Mouse (Mus musculus): Measurements from ENCODE around the gene Nme2. TPM values are rescaled to one million over a fixed set of nuclear protein-coding genes. Genes with fewer than 3 reads are reported as not detected.

Gene Nme2
- 10 to 100 TPM; 94.7 to 95.8 TPM for total RNA-seq (2021)

- DNase-seq (ENCODE audit: extremely low spot score in 1 of 2, low spot score in 1 of 2) = no peak
Measured at GRCm38 (mm10) chr11:93956159-93956558, at the start of gene Nme2. Gene Nme2 (minus strand): TSS chr11:93956259.

- no peak for DNase-seq (ENCODE audit: extremely low spot score in 1 of 2, low spot score in 1 of 2)
Measured at GRCm38 (mm10) chr11:94003346-94003745, 47.3 kb upstream of the Nme2 start.

DNA sequence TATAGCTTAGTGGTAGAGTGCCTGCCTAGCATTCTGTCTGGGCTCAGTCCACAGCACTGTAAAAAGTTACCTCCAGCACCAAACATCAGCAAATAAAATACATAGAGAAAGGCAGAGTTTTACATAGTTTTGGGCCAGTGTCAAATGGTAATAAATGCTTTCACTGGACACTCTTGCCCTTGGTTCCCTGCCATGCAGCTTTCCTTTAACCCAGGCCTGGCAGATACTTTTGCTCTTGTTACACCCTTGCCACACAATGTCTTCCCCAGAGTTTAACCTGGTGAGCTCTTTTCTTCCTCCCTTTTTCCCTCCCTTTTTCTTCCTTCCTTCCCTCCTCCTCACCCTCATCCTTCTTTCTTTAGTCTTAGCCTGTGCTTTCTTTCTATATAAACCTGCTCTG, 43.2 kb upstream of the Nme2 start:
- DNase-seq (ENCODE audit: extremely low spot score in 1 of 2, low spot score in 1 of 2) = no peak

GRCm38 (mm10) chr11:93997141-93997775, 41.2 kb upstream of the Nme2 start:
- no peak for DNase-seq (ENCODE audit: extremely low spot score in 1 of 2, low spot score in 1 of 2)

DNA sequence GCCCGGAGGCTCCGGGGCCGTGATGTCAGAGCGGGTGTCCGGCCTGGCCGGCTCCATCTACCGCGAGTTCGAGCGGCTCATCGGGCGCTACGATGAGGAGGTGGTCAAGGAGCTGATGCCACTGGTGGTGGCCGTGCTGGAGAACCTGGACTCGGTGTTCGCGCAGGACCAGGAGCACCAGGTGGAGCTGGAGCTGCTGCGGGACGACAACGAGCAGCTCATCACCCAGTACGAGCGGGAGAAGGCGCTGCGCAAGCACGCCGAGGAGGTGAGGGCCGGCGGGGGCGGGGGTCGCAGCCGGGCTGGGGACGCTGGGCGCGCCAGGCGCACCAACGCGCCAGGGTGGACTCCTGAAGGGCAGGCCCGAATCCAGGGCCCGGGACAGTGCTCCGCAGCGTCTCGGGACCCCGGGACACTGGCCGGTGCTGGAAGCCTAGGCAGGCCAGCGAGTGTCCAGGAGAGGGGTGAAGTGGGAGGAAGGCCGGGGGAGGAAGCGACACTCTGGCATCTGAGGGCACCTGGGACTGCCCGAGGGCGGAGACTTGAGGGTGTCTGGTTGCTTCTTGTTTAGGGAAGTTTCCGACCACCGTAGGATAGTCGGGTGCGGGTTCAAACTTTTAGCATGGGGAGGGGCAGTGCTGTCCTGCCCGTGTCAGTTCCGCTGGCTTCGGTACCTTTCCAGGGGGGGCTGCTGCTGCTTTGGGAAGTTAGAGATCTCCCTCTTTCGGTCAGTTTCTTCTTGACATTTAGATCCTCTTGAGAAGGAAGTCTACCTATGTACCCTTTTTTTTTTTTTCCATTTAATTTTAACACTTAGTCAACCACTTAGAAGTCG, 40.5 kb upstream of the Nme2 start:
- DNase-seq (ENCODE audit: extremely low spot score in 1 of 2, low spot score in 1 of 2) = peak; percentile 7 to 44

DNA sequence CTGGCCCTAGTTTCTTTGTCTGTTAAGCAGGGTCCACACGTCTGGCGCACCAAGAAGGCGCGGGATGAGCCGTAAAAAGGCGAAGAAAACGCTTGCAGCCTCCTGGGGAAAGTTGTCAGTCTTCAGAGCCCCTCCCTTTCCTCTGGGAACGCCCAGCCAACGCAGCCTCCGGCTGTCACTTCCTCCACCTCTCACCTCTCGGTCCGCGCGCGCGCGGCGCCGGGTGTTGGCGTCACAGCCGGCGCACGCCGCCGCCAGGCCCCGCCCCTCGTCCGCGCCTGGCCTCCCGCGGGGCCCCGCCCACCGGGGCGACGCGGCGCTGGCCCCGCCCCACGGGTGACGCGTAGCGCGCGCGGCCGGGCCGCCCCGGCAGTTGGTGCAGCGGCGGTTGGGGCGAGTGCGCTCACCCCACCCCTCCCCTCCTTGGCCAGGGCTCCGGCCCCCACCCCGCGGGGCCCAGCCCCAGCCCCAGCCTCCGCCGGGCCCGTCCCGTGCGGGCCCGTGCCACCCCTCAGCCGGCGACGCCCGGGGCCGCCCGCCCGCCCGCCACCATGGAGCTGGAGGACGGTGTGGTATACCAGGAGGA, 39.8 kb upstream of the Nme2 start, which contains the start of gene Spag9:
Gene Spag9, plus strand, starts transcription at position 372 of the 586 bp plus-strand sequence.
- peak; percentile 70 to 80 for DNase-seq (ENCODE audit: extremely low spot score in 1 of 2, low spot score in 1 of 2)

- DNase-seq (ENCODE audit: extremely low spot score in 1 of 2, low spot score in 1 of 2) = peak; percentile 27 to 48
Measured at GRCm38 (mm10) chr11:93995111-93995719, 39.2 kb upstream of the Nme2 start.

GRCm38 (mm10) chr11:93994531-93994930, 38.5 kb upstream of the Nme2 start:
- no peak for DNase-seq (ENCODE audit: extremely low spot score in 1 of 2, low spot score in 1 of 2)

DNA sequence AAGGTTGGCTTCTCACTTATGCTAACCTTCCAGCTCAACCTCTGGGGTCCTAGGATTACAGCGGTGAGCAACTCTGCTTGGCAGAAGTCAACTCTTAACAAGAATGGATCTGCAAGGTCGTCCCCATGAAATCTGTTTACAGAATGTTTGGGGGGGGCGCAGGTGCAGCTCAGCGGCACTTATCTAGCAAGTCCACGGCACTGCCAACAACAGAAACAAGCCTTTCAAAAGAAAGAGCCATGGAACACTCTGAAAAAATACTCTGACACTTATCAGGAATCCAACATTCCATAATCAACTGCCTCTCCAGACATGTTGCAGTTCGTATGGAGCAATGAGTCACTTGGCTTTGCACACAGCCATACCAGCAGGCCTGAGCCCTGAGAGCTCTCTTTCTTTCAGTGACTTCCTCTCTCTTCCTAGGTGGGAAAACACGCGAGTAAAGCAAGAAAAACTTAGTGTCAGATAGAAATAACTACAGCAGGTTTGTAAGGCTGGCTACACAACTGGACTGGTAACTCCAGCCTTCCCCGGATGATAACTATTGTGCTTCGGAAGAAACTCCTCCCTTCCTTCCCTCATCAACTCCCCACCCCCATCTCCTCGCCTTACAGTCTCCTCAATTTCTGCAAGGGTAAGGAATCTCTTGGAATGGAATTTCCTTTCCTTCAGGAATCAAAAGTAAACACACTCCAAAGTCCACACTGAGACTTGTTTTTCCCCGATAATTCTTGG, 32.4 kb upstream of the Nme2 start:
- no peak for DNase-seq (ENCODE audit: extremely low spot score in 1 of 2, low spot score in 1 of 2)

DNA sequence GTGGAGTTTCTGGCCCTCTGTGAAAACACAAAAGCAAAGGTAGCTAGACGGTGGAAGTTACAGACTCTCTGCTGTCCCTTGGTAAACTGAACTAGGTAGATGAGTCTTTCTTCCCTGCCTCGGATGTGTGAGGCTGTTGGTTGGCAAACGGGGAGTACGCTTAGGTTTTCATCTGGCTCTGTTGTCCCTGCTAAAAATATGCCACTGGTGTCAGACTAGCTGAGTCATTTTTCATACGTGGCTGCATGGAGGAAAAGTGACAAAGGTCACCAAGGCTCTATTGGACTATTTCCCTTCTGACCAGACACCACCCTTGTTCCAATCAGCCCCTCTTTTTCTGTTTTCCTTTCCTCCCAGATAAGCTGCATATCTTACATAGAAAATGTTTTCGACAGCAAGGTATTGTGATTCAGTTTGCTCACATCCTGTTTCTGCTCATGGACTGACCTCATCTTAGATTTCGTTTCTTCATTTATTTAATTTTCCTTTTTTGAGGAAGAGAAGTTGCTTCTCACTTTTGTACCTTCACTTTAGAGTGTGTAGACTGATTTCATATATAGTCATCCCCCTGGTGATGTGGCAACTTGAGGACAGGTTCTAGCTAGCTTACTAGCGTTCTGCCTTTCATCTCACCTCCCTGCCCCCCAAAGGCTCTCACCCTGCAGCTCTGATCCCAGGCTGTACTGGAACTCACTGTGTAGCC, 31.7 kb upstream of the Nme2 start:
- no peak for DNase-seq (ENCODE audit: extremely low spot score in 1 of 2, low spot score in 1 of 2)

DNA sequence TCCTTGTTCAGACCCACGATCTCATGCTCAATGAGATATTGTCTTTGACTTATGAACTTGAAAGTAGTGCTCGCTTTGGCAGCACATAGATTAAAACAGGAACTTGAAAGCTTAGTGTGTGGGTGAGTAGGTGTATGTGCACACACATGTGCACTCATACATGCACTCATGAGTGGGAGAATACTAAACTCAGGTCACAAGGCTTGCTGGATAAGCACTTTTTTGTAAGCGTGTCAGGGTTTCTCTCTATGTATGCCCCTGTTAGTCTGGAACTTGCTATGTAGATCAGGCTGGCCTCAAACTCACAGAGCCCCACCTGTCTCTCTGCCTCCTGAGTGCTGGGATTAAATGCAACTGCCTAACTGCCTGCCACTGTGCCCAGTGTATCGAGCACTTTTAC, 31.0 kb upstream of the Nme2 start:
- DNase-seq (ENCODE audit: extremely low spot score in 1 of 2, low spot score in 1 of 2) = no peak

DNA sequence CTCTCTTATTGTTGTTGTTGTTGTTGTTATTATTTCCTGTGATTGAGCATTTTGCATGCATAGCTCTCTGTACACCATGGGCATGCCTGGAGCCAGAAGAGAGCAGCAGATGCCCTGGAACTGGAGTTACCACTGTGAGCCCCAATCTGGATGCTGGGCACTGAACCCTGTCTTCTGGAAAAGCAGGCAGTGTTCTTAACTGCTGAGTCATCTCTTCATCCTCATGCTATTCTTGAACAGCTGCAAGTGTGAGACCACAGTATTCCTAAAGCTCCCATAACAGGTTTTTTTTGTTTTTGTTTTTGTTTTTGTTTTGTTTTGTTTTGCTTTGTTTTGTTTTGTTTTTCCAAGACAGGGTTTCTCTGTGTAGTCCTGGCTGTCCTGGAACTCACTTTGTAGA, 30.2 kb upstream of the Nme2 start:
- no peak for DNase-seq (ENCODE audit: extremely low spot score in 1 of 2, low spot score in 1 of 2)

DNA sequence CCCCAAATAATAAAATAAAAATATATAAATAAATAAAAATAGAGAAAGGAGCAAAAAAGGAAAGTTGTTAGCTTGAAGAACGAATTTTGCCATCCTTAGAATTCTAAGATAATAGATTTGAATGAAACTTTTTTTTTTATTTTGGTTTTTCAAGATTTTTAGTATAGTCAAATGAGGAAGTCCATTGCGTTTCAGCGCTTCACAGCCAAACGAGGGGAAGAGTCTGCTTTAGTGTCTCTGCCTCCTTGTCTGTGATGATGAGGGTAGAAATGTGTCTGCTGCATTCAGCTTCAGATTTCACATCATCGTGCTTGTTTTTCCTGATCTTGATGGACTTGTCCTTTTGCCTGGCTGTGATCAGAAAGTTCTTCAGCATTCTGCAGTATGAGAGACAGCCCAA, 29.2 kb upstream of the Nme2 start:
- DNase-seq (ENCODE audit: extremely low spot score in 1 of 2, low spot score in 1 of 2) = no peak

DNA sequence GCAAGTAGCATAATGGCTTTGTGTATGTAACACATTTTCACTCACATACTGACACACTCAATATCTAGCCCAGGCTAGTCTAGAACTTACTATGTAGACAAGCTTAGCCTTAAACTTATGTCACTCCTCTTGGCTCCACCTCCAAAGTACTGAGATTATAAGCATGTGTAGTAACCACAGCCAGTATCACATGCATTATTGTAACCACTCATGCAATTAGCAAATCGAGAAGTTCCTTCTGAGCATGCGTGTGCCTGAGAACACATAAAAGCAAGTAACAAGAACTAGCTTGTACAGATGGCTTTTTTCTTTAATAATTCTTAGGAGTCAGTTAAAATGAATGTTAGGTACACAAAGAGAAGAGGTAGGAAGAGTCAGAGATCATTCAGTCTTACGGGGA, 28.6 kb upstream of the Nme2 start:
- DNase-seq (ENCODE audit: extremely low spot score in 1 of 2, low spot score in 1 of 2) = no peak

GRCm38 (mm10) chr11:93979502-93980049, 23.5 kb upstream of the Nme2 start:
- no peak for DNase-seq (ENCODE audit: extremely low spot score in 1 of 2, low spot score in 1 of 2)

DNA sequence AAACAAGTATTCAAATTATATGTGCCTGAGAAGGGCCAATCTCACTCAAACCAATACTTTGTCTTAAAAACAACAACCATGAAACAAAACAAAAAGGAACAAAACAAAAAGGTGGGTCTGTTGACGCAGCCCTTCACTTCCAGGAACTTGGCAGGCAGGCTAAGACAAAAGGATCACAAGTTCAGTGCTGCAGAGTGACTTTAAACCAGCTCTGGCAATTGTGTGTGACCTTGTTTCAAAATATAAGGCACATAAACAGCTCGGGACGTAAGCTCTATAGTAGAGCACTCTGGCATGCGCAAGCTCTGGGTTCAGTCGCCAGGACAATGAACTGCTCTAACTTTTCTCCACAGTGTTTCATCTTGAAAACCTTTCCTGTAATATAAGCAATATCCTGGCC, 16.9 kb upstream of the Nme2 start:
- DNase-seq (ENCODE audit: extremely low spot score in 1 of 2, low spot score in 1 of 2) = no peak

DNA sequence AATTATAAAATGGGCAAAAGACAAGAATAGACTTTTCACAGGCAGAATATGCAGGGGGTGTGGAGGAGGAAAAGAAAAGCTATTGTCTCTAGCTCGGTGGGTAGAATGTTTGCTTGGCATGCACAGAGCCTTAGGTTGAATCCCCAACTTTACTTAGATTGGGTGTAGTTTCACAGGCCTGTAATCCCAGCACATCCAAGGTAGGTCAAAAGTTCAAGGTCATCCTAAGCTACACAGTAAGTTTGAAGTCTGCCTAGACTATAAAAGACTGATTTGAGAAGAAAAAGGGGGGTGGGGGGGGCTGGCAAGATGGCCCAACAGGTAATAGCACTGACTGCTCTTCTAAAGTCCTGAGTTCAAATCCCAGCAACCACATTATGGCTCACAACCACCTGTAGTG, 13.7 kb upstream of the Nme2 start:
- DNase-seq (ENCODE audit: extremely low spot score in 1 of 2, low spot score in 1 of 2) = no peak

DNA sequence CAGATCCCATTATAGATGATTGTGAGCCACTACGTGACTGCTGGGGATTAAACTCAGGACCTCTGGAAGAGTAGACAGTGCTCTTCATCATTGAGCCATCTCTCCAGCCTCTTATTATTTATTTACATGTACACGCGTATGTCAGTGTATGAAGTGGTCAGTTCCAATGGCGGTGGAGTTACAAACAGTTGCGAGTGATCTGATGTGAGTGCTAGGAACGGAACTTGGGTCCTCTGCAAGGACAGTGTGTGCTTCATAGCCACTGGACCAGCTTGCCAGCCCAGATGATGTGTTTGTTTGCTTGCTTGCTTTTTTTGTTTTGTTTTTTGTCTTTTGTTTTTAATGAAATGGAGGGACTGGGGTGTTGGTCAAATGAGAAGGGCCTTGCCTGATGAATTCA, 13.1 kb upstream of the Nme2 start:
- no peak for DNase-seq (ENCODE audit: extremely low spot score in 1 of 2, low spot score in 1 of 2)

- DNase-seq (ENCODE audit: extremely low spot score in 1 of 2, low spot score in 1 of 2) = no peak
Measured at GRCm38 (mm10) chr11:93968848-93969128, 12.7 kb upstream of the Nme2 start.

All from layer of hippocampus, postnatal 25 days (tissue).